Mouse (Mus musculus) retina, adult 2 months (tissue): ENCODE measurements at regions not wholly inside any gene's neighbourhood (a gene's known extent, or its start where the extent isn't known, plus 50 kb on each side); places are given as distances from the start of the nearest gene placed in this dataset.

Source experiments
- DNase-seq: peaks from one replicate; pipeline ENCODE4 v3.0.0-alpha.2; 2012; ENCODE audit warnings: low read depth, low spot score

GRCm38 (mm10) chr16:93144033-93144432 is 318.1 kb upstream of the Runx1 start:
- DNase-seq = no peak

- no peak for DNase-seq
Observed at GRCm38 (mm10) chr16:93143164-93143563, 317.2 kb upstream of the Runx1 start.

DNA sequence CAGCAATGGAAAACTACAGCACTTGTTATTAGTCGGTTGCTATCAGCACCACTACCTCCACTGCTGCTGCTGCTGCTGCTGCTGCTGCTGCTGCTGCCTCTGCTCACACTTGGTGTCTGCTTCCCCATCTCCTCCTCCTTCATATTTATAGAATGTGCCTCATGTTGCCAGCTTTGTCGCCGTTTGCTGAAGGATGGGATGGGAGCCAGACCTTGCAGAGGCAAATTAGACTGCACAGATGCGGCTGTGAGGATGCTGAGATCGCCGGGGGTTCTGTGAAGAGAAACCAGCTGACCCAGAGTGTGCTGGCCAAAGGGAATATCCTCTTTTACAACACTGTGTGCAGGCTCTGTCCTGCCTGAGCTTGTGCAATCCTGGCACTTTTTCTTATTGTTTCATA is 316.0 kb upstream of the Runx1 start:
- no peak for DNase-seq

- DNase-seq = no peak
Observed at GRCm38 (mm10) chr16:93140535-93141110, 314.7 kb upstream of the Runx1 start.

DNA sequence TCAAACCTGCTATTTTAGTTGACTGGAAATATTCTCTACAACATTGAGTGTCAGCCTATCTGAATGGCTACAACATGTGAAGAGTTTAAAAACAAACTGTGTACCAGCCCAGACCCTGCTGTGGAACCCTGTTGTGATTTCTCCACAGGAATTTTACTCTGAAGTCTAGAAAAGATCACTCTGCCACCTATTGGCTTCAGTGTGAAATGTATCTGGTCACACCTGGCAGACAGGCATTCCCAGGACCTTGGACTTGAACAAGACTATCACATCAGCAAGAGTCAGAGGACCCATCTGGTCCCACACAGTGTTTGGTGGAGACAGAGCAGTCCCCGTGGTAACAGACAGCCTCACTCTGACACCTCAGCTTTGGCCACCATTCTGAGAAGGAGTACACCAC is 311.3 kb upstream of the Runx1 start:
- peak; percentile 18 for DNase-seq

DNA sequence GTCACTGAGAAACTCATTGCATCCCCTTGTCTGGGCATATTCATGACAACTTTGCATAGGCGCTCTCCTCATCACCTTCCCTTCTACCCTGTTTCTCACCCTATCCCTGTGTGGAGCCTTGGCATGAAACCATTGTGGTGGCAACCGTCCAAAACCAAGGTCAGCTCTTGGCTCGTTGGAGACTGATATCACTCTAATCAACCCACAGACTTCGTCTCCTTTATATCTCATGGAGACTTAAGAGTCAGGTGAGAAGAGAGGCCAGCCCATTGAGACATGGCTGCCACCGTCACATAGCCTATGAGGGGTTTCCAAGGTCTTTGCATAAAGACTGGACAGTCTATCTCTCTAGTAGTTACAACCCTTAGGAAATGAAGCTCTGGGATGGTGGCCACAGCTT is 305.5 kb upstream of the Runx1 start:
- DNase-seq = no peak

GRCm38 (mm10) chr16:93130622-93131021 is 304.7 kb upstream of the Runx1 start:
- no peak for DNase-seq

GRCm38 (mm10) chr16:93123707-93124106 is 297.8 kb upstream of the Runx1 start:
- DNase-seq = no peak

GRCm38 (mm10) chr16:93116111-93116969 is 290.4 kb upstream of the Runx1 start:
- no peak for DNase-seq

DNA sequence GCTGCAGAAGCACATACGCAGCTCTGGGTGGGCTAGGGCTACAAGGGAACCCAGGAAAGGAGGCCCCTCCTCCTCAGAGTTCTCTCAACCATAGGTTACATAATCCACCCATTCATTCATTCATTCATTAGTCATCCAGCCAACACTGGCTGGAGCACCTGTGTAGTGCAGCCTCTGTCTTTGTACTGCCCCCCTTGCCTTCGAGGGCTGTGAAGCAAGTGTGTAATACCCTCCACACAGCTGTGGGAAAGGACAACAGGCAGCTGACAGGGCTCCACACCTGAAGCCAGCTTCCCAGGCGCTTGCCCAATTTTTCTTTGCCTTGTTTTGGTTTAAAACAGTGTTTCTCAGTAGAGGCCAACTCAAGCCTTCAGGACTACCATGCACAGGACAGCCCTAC is 285.0 kb upstream of the Runx1 start:
- no peak for DNase-seq

- DNase-seq = no peak
Observed at GRCm38 (mm10) chr16:93110451-93110850, 284.5 kb upstream of the Runx1 start.

DNA sequence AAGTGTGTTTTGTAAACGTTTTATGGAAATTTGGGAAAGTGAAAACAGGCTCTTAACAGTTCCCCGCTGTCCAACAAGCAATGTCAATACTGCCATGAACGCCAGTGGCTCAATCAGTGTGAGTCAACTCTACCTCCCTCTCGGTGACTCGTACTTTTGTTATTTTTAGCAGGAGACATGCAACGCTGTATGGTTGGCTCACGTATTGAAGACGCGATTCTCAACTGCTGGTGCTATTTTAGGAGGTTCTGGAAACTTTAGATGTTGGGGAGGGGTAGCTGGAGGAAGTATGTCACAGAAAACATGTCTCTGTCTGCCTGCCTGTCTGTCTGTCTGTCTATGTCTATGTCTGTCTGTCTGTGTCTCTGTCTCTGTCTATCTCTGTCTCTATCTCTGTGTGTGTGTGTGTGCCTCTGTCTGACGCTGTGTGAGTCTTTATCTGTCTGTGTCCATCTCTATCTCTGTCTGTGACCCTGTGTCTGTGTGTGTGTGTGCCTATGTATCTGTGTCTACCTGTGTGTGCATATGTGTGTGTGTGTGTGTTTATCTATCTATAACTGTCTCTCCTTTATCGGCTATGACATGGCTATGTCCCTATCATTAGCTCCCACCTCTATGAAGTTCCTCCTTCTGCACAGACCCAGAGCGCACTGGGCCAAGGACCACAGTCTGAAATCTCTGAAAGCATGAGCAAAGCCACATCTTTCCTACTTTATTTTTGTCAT is 283.9 kb upstream of the Runx1 start:
- DNase-seq = no peak

DNA sequence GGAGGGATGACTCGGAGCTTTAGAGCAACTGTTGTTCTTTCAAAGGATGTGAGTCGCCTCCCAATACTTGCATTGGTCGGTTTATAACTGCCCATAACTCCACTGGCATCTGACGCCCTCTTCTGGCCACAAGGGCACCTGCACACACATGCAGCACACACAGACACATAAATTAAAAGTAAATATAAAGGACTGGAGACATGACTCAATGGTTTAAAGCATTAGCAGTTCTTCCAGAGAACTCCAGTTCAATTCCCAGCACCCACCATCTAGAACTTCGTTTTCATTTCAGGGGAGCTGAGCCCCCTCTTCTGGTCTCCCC is 281.5 kb upstream of the Runx1 start:
- DNase-seq = no peak

DNA sequence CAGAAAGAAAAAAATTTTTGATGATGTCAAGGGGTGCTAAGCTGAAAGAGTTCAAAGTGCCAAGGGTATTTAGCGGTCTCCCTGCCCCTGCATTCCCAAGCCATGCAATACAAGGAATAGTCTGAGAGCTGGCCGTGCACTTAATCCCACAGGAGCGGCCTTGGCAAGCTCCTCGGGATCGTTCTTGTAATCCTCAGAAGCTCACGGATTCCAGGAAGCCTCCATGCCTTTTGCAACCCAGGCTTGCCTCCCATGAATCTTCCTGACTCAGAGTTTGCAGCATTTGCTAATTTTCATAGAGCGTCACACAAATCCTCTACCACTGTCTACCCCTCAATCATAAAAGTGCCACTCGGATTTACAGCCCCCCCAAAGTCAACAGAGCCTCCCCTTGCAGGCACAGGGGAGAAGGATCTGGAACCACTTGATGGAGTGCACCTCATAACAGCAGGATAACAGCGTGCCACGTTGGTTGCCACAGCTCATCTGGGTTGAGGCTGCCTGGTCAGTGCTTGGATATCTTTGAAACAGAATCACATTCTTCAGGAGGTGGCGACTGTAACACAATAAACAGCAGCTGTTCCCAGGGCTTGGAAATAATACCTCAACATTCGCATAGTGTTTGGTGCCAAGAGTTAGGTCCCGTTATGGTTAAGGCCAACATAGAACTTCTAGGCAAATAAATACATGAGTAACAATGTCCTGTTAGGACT is 281.0 kb upstream of the Runx1 start:
- DNase-seq = no peak

DNA sequence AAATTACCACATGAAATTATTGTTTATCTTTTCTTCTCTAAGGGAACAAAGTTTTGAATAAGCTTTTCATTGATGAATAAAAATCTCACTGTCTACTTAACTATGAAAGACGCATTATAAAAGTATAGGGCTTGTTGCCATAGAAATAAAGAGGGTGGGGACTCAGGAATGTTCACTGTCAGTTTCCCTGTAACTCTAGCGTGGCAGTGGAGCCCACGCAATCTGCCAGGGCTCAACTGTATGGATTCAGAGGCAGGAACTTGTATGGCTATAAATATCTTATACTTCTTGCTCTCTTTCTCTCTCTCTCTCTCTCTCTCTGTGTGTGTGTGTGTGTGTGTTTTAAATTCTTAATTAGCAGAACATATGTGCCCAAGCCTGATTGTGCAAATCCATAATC is 276.2 kb upstream of the Runx1 start:
- DNase-seq = no peak

DNA sequence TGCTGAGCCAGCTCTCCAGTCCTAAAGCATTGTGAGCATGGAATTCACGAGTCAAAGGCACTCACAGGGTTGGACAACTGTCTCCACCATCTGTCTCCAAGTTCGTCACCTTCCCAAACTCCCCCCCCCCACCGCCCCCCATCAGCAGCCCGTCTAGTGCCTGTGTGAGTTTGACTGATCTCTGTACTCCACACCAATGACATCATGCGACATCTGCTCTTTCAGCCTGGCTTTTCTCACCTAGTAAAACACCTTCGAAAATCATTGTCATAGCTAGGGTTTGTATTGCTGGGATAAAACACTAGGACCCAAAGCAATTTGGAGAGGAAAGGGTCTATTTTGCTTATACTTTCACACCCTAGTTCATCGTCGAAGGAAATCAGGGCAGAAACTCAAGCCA is 272.1 kb upstream of the Runx1 start:
- no peak for DNase-seq

- no peak for DNase-seq
Observed at GRCm38 (mm10) chr16:93096175-93096574, 270.2 kb upstream of the Runx1 start.

- no peak for DNase-seq
Observed at GRCm38 (mm10) chr16:93092796-93093195, 266.8 kb upstream of the Runx1 start.

DNA sequence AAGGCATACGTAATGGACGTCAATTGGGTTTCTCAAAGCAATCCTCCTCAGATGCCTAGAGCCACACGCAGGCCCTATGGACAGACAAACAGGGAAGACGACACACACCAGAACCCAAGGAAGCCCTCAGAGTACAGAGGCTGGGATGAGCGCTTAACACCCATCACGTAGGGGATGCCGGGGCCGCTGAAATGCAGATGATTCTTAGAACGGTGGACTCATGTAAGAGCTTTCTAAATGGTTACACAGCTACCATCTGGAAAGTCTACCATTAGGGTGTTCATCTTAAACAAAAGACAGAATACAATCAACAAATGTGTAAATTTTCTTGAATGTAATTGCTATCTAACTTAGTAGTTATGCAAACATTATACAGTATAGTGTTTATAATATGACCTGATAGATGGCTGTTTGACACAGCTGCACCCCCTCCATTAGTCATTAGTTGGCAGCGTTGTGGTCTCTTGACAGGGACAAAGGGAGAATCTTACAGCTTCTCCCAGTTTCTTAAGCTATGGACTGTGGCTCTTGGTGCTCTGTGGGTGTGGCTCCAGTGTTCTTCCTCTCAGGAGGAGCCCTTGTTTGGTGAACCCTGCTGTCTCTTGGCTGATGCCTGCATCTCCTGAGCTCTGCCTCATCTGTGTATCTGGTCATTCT is 259.4 kb upstream of the Runx1 start:
- no peak for DNase-seq

- no peak for DNase-seq
Observed at GRCm38 (mm10) chr16:93083756-93084155, 257.8 kb upstream of the Runx1 start.

GRCm38 (mm10) chr16:93083142-93083541 is 257.2 kb upstream of the Runx1 start:
- no peak for DNase-seq

- no peak for DNase-seq
Observed at GRCm38 (mm10) chr16:93081533-93081932, 255.6 kb upstream of the Runx1 start.
